Mouse (Mus musculus): ENCODE results near the gene Fry. TPM values are rescaled to one million over a fixed set of nuclear protein-coding genes. Genes with fewer than 3 reads are reported as not detected.

The Fry gene
- polyA plus RNA-seq, 1 experiment from 2014 or later: 32.5 TPM

- Histone ChIP-seq H3K4me1 (ENCODE audit: control insufficient read depth, insufficient read depth, low read length) (peaks cover 5% of the 10 kb centered on the region; the same call in 1 of the 2 replicates), H3K4me3 (ENCODE audit: low read depth, low read length) (no peak overlapping the region), H3K4me2 (no peak overlapping the region), H3K36me3 (ENCODE audit: control insufficient read depth, insufficient read depth, low read length) (peaks cover 11% of the 10 kb centered on the region), H3K9ac (ENCODE audit: low read depth, low read length) (no peak overlapping the region), H3K27ac (ENCODE audit: low read depth, low read length) (no peak overlapping the region), H3K9me3 (replicated peaks; ENCODE audit: control insufficient read depth, low read length) (no peaks in the 10 kb centered on the region), H3K27me3 (ENCODE audit: control insufficient read depth, insufficient read depth, low read length) (no peaks in the 10 kb centered on the region)
- WGBS (ENCODE audit: insufficient replicate concordance): 78% methylated on average over 1 of the region's 1 CpGs
- ATAC-seq (replicated peaks; ENCODE audit: insufficient number of reproducible peaks, low FRiP score, low TSS enrichment): no peak
These were observed 229.9 kb downstream of the Fry start for GRCm38 (mm10) chr5:150348302-150348701.

- Histone ChIP-seq H3K36me3 (ENCODE audit: control insufficient read depth, insufficient read depth, low read length) (peaks cover 25% of the 10 kb centered on the region), H3K4me2 (no peak overlapping the region), H3K27ac (ENCODE audit: low read depth, low read length) (no peak overlapping the region), H3K9me3 (replicated peaks; ENCODE audit: control insufficient read depth, low read length) (no peaks in the 10 kb centered on the region), H3K4me3 (ENCODE audit: low read depth, low read length) (no peak overlapping the region), H3K9ac (ENCODE audit: low read depth, low read length) (no peak overlapping the region), H3K4me1 (ENCODE audit: control insufficient read depth, insufficient read depth, low read length) (peaks cover 2% of the 10 kb centered on the region; the same call in 1 of the 2 replicates), H3K27me3 (ENCODE audit: control insufficient read depth, insufficient read depth, low read length) (no peaks in the 10 kb centered on the region)
- WGBS (ENCODE audit: insufficient replicate concordance): 79% methylated on average over 2 of the region's 2 CpGs
- ATAC-seq (replicated peaks; ENCODE audit: insufficient number of reproducible peaks, low FRiP score, low TSS enrichment): no peak
These were observed 232.7 kb downstream of the Fry start for GRCm38 (mm10) chr5:150351191-150351590.

DNA sequence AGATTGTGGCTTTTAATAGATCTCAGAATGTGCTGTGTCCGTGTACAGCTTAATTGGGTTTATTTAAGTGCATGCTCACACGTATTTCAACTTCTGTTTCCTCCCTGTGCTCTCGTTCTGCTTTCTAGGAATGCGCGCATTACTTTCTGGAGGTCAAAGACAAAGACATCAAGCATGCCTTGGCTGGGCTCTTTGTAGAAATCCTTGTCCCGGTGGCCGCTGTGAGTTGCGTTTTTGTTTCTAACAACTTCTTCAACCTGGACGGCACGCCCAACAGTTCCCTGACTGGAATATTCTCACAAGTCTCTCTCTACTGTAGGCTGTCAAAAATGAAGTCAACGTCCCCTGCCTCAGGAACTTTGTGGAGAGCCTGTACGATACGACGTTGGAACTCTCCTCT lies 240.2 kb downstream of the Fry start:
- no peaks in the 10 kb centered on the region for H3K4me1 ChIP-seq (ENCODE audit: control insufficient read depth, insufficient read depth, low read length)
- H3K4me2 ChIP-seq: no peak overlapping the region
- H3K27ac ChIP-seq (ENCODE audit: low read depth, low read length): no peak overlapping the region
- WGBS (ENCODE audit: insufficient replicate concordance): 84% methylated on average over 14 of the region's 14 CpGs
- no peak overlapping the region for H3K9ac ChIP-seq (ENCODE audit: low read depth, low read length)
- H3K9me3 ChIP-seq (replicated peaks; ENCODE audit: control insufficient read depth, low read length): no peaks in the 10 kb centered on the region
- no peaks in the 10 kb centered on the region for H3K27me3 ChIP-seq (ENCODE audit: control insufficient read depth, insufficient read depth, low read length)
- no peak overlapping the region for H3K4me3 ChIP-seq (ENCODE audit: low read depth, low read length)
- H3K36me3 ChIP-seq (ENCODE audit: control insufficient read depth, insufficient read depth, low read length): peaks cover 25% of the 10 kb centered on the region
- ATAC-seq (replicated peaks; ENCODE audit: insufficient number of reproducible peaks, low FRiP score, low TSS enrichment): no peak

- Histone ChIP-seq H3K9ac (ENCODE audit: low read depth, low read length) (no peak overlapping the region), H3K4me3 (ENCODE audit: low read depth, low read length) (no peak overlapping the region), H3K36me3 (ENCODE audit: control insufficient read depth, insufficient read depth, low read length) (peaks cover 22% of the 10 kb centered on the region), H3K4me2 (no peak overlapping the region), H3K27me3 (ENCODE audit: control insufficient read depth, insufficient read depth, low read length) (no peaks in the 10 kb centered on the region), H3K9me3 (replicated peaks; ENCODE audit: control insufficient read depth, low read length) (no peaks in the 10 kb centered on the region; the same call in 1 of the 2 replicates), H3K27ac (ENCODE audit: low read depth, low read length) (no peak overlapping the region), H3K4me1 (ENCODE audit: control insufficient read depth, insufficient read depth, low read length) (no peaks in the 10 kb centered on the region)
- 87% methylated on average over 6 of the region's 6 CpGs for WGBS (ENCODE audit: insufficient replicate concordance)
- no peak for ATAC-seq (replicated peaks; ENCODE audit: insufficient number of reproducible peaks, low FRiP score, low TSS enrichment)
These were observed 243.8 kb downstream of the Fry start for GRCm38 (mm10) chr5:150362241-150362640.

- no peaks in the 10 kb centered on the region; the same call in 1 of the 2 replicates for H3K9me3 ChIP-seq (replicated peaks; ENCODE audit: control insufficient read depth, low read length)
These were observed 246.2 kb downstream of the Fry start for GRCm38 (mm10) chr5:150364621-150365020.

DNA sequence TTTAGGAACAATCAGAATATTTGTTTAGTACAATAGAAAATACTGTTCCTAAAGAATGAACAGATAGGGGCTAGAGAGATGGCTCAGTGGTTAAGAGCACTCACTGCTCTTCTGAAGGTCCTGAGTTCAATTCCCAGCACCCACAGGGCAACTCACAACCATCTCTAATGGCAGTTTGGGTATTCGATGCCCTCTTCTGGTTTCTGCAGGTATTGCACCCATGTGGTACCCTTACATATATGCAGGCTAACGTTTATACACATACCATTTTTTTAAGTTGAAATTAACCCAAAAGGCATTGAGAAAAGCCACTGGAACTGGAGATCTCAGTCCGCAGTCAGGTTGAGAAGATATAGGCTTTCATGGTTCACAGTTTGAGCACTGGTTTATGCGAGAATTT lies 248.6 kb downstream of the Fry start:
- 82% methylated on average over 4 of the region's 4 CpGs for WGBS (ENCODE audit: insufficient replicate concordance)
- Histone ChIP-seq H3K9ac (ENCODE audit: low read depth, low read length) (no peak overlapping the region), H3K27ac (ENCODE audit: low read depth, low read length) (no peak overlapping the region), H3K9me3 (replicated peaks; ENCODE audit: control insufficient read depth, low read length) (no peaks in the 10 kb centered on the region; the same call in 1 of the 2 replicates), H3K36me3 (ENCODE audit: control insufficient read depth, insufficient read depth, low read length) (peaks cover 11% of the 10 kb centered on the region; the same call in 1 of the 2 replicates), H3K4me3 (ENCODE audit: low read depth, low read length) (no peak overlapping the region), H3K27me3 (ENCODE audit: control insufficient read depth, insufficient read depth, low read length) (no peaks in the 10 kb centered on the region), H3K4me2 (no peak overlapping the region), H3K4me1 (ENCODE audit: control insufficient read depth, insufficient read depth, low read length) (peaks cover 6% of the 10 kb centered on the region; the same call in 1 of the 2 replicates)
- ATAC-seq (replicated peaks; ENCODE audit: insufficient number of reproducible peaks, low FRiP score, low TSS enrichment): no peak

More at GRCm38 (mm10) chr5:150364621-150365020, 246.2 kb downstream of the Fry start:
- Histone ChIP-seq H3K4me1 (ENCODE audit: control insufficient read depth, insufficient read depth, low read length) (no peaks in the 10 kb centered on the region), H3K27ac (ENCODE audit: low read depth, low read length) (no peak overlapping the region), H3K36me3 (ENCODE audit: control insufficient read depth, insufficient read depth, low read length) (peaks cover 16% of the 10 kb centered on the region), H3K4me3 (ENCODE audit: low read depth, low read length) (no peak overlapping the region), H3K4me2 (no peak overlapping the region), H3K27me3 (ENCODE audit: control insufficient read depth, insufficient read depth, low read length) (no peaks in the 10 kb centered on the region), H3K9ac (ENCODE audit: low read depth, low read length) (no peak overlapping the region)
- no peak for ATAC-seq (replicated peaks; ENCODE audit: insufficient number of reproducible peaks, low FRiP score, low TSS enrichment)
- WGBS (ENCODE audit: insufficient replicate concordance): 76% methylated on average over 3 of the region's 3 CpGs

- no peak for ATAC-seq (replicated peaks; ENCODE audit: insufficient number of reproducible peaks, low FRiP score, low TSS enrichment)
- WGBS (ENCODE audit: insufficient replicate concordance): 32% methylated on average over 6 of the region's 6 CpGs
- Histone ChIP-seq H3K9ac (ENCODE audit: low read depth, low read length) (no peak overlapping the region), H3K4me3 (ENCODE audit: low read depth, low read length) (no peak overlapping the region), H3K4me2 (no peak overlapping the region), H3K9me3 (replicated peaks; ENCODE audit: control insufficient read depth, low read length) (no peaks in the 10 kb centered on the region; the same call in 1 of the 2 replicates), H3K27me3 (ENCODE audit: control insufficient read depth, insufficient read depth, low read length) (no peaks in the 10 kb centered on the region), H3K27ac (ENCODE audit: low read depth, low read length) (peak overlapping the region; percentile 10; the same call in 1 of the 2 replicates), H3K4me1 (ENCODE audit: control insufficient read depth, insufficient read depth, low read length) (peaks cover 8% of the 10 kb centered on the region), H3K36me3 (ENCODE audit: control insufficient read depth, insufficient read depth, low read length) (peaks cover 7% of the 10 kb centered on the region; the same call in 1 of the 2 replicates)
These were observed 251.8 kb downstream of the Fry start for GRCm38 (mm10) chr5:150370291-150370690.

GRCm38 (mm10) chr5:150370895-150371294 lies 252.4 kb downstream of the Fry start:
- Histone ChIP-seq H3K9me3 (replicated peaks; ENCODE audit: control insufficient read depth, low read length) (no peaks in the 10 kb centered on the region; the same call in 1 of the 2 replicates), H3K27ac (ENCODE audit: low read depth, low read length) (peak overlapping the region; percentile 41; the same call in 1 of the 2 replicates), H3K36me3 (ENCODE audit: control insufficient read depth, insufficient read depth, low read length) (peaks cover 7% of the 10 kb centered on the region; the same call in 1 of the 2 replicates), H3K9ac (ENCODE audit: low read depth, low read length) (no peak overlapping the region), H3K4me3 (ENCODE audit: low read depth, low read length) (no peak overlapping the region), H3K27me3 (ENCODE audit: control insufficient read depth, insufficient read depth, low read length) (no peaks in the 10 kb centered on the region), H3K4me1 (ENCODE audit: control insufficient read depth, insufficient read depth, low read length) (peaks cover 8% of the 10 kb centered on the region), H3K4me2 (no peak overlapping the region)
- ATAC-seq (replicated peaks; ENCODE audit: insufficient number of reproducible peaks, low FRiP score, low TSS enrichment): no peak

- Histone ChIP-seq H3K4me1 (ENCODE audit: control insufficient read depth, insufficient read depth, low read length) (peaks cover 8% of the 10 kb centered on the region), H3K27me3 (ENCODE audit: control insufficient read depth, insufficient read depth, low read length) (no peaks in the 10 kb centered on the region), H3K4me2 (no peak overlapping the region), H3K4me3 (ENCODE audit: low read depth, low read length) (no peak overlapping the region), H3K9me3 (replicated peaks; ENCODE audit: control insufficient read depth, low read length) (no peaks in the 10 kb centered on the region), H3K27ac (ENCODE audit: low read depth, low read length) (peak overlapping the region; percentile 10; the same call in 1 of the 2 replicates), H3K36me3 (ENCODE audit: control insufficient read depth, insufficient read depth, low read length) (peaks cover 2% of the 10 kb centered on the region; the same call in 1 of the 2 replicates), H3K9ac (ENCODE audit: low read depth, low read length) (no peak overlapping the region)
- no peak for ATAC-seq (replicated peaks; ENCODE audit: insufficient number of reproducible peaks, low FRiP score, low TSS enrichment)
- 71% methylated on average over 3 of the region's 3 CpGs for WGBS (ENCODE audit: insufficient replicate concordance)
These were observed 254.5 kb downstream of the Fry start for GRCm38 (mm10) chr5:150372956-150373355.
